Mouse (Mus musculus): ENCODE measurements around the gene Zbtb34. TPM values are rescaled to one million over a fixed set of nuclear protein-coding genes. Genes with fewer than 3 reads are reported as not detected.

Gene Zbtb34
- polyA plus RNA-seq, 1 experiment from 2014 or later = 1.1 TPM

DNA sequence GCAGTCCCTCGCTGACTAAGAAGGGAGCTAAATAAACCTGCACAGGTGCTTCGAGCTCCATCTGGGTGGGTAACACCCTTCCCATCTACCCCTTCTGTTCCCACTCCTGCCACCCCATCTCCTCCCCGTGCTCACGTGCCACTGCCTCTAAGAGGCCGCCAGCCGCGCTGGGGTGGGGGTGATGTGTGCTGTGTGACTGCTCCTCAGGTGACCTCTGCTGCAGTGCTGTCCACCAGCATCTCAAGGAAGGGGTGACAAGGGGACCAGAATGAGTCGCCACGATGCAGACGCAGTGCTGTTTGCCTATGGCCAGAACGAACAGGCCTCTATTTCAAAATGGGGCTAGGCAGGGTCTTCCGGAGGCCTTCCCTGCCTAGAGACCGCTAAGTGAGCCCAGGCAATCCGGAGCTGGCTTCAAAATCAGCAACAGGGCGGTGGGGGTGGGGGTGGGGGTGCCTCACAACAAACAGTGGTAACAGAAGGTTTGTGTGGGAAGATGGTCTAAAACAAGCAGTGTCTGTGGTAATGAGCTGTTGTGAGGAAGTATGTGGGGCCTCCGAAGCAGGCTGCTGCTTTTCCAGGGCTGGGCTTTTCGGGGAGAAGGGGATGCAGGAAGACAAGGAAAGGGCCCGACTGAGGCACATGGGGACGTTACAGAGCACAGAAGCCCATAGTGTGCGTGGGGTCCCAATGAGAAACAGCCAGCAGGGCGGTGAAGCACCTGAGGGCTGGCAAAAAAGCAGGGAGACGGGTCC is 18.2 kb upstream of the Zbtb34 start:
- Histone ChIP-seq H3K4me1 (ENCODE audit: insufficient read depth) (peaks cover 4% of the 10 kb centered on the region; the same call in 1 of the 2 replicates), H3K4me3 (ENCODE audit: low read depth, low read length) (no peak overlapping the region), H3K4me2 (ENCODE audit: low read depth, low read length) (no peak overlapping the region), H3K27me3 (ENCODE audit: insufficient read depth, low read length) (no peaks in the 10 kb centered on the region), H3K9ac (replicated peaks) (no peak overlapping the region), H3K27ac (ENCODE audit: low read depth) (no peak overlapping the region), H3K36me3 (replicated peaks; ENCODE audit: insufficient read depth, low read length) (peaks cover 26% of the 10 kb centered on the region), H3K9me3 (ENCODE audit: low read length) (no peaks in the 10 kb centered on the region)
- no peak for DNase-seq
- ATAC-seq = no peak
- WGBS (ENCODE audit: insufficient replicate concordance) = 91% methylated on average over 22 of the region's 22 CpGs
- TF ChIP-seq CTCF (IDR thresholded peaks at IDR 0.05; ENCODE audit: low read depth) (no peak), EP300 (IDR thresholded peaks at IDR 0.05; ENCODE audit: low read depth) (no peak)

- Histone ChIP-seq H3K27me3 (ENCODE audit: insufficient read depth, low read length) (no peaks in the 10 kb centered on the region), H3K4me1 (ENCODE audit: insufficient read depth) (peaks cover 4% of the 10 kb centered on the region; the same call in 1 of the 2 replicates), H3K4me2 (ENCODE audit: low read depth, low read length) (no peak overlapping the region), H3K4me3 (ENCODE audit: low read depth, low read length) (no peak overlapping the region), H3K27ac (ENCODE audit: low read depth) (no peak overlapping the region), H3K9me3 (ENCODE audit: low read length) (no peaks in the 10 kb centered on the region), H3K9ac (replicated peaks) (no peak overlapping the region), H3K36me3 (replicated peaks; ENCODE audit: insufficient read depth, low read length) (peaks cover 9% of the 10 kb centered on the region)
- ATAC-seq (peak; percentile 51), DNase-seq (no peak)
- TF ChIP-seq CTCF (IDR thresholded peaks at IDR 0.05; ENCODE audit: low read depth) (no peak), EP300 (IDR thresholded peaks at IDR 0.05; ENCODE audit: low read depth) (no peak)
- 36% methylated on average over 1 of the region's 1 CpGs for WGBS (ENCODE audit: insufficient replicate concordance)
Measured at GRCm38 (mm10) chr2:33446796-33447195, 15.7 kb upstream of the Zbtb34 start.

DNA sequence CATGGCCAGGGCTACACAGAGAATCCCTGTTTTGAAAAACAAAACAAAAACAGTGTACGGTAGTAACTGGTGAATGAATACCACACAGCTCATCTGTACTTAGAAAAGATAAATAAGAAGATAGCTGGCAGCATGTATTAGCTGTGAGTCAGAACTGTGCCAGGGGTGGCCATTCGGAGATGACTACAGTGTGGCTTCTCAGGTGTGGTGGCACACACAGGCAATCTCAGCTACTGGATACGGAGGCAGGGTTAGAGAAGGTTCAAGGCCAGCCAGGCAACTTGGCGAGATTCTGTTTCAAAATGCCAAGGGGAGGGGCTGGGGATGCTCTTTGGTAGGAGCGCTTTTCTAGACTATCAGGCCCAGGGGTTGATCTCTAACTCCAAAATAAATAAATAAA is 14.6 kb upstream of the Zbtb34 start:
- Histone ChIP-seq H3K9me3 (ENCODE audit: low read length) (no peaks in the 10 kb centered on the region), H3K36me3 (replicated peaks; ENCODE audit: insufficient read depth, low read length) (peaks cover 9% of the 10 kb centered on the region), H3K27me3 (ENCODE audit: insufficient read depth, low read length) (no peaks in the 10 kb centered on the region), H3K4me2 (ENCODE audit: low read depth, low read length) (no peak overlapping the region), H3K27ac (ENCODE audit: low read depth) (no peak overlapping the region), H3K9ac (replicated peaks) (no peak overlapping the region), H3K4me3 (ENCODE audit: low read depth, low read length) (no peak overlapping the region), H3K4me1 (ENCODE audit: insufficient read depth) (peaks cover 4% of the 10 kb centered on the region; the same call in 1 of the 2 replicates)
- ATAC-seq = no peak
- WGBS (ENCODE audit: insufficient replicate concordance) = 80% methylated on average over 5 of the region's 5 CpGs
- no peak for DNase-seq
- TF ChIP-seq CTCF (IDR thresholded peaks at IDR 0.05; ENCODE audit: low read depth) (no peak), EP300 (IDR thresholded peaks at IDR 0.05; ENCODE audit: low read depth) (no peak)

DNA sequence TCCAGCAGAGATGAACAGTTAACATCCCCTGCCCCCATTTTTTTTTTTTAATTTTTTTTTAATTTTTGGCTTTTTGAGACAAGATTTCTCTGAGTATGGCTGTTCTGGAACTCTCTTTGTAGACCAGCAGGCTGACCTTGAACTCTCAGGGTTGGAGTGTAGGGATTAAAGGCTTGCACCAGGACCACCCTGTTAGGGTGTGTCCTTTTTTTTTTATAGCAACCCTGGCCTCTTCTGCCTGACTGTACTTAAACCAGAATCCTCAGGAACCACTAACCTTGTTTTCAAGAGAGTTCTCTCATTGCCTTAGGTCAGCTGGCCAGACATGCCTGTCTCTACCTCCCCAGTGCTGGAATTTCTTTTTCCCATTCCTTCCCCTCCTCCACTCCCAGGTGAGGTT is 13.7 kb upstream of the Zbtb34 start:
- H3K9me3 ChIP-seq (ENCODE audit: low read length) = no peaks in the 10 kb centered on the region
- H3K4me1 ChIP-seq (ENCODE audit: insufficient read depth) = peaks cover 4% of the 10 kb centered on the region; the same call in 1 of the 2 replicates
- ATAC-seq (no peak), DNase-seq (no peak)
- H3K27me3 ChIP-seq (ENCODE audit: insufficient read depth, low read length) = no peaks in the 10 kb centered on the region
- H3K9ac ChIP-seq (replicated peaks) = no peak overlapping the region
- H3K4me2 ChIP-seq (ENCODE audit: low read depth, low read length) = no peak overlapping the region
- no peak overlapping the region for H3K27ac ChIP-seq (ENCODE audit: low read depth)
- no peak for TF ChIP-seq CTCF (IDR thresholded peaks at IDR 0.05; ENCODE audit: low read depth)
- no peak for TF ChIP-seq EP300 (IDR thresholded peaks at IDR 0.05; ENCODE audit: low read depth)
- H3K36me3 ChIP-seq (replicated peaks; ENCODE audit: insufficient read depth, low read length) = peaks cover 8% of the 10 kb centered on the region
- H3K4me3 ChIP-seq (ENCODE audit: low read depth, low read length) = no peak overlapping the region

- no peaks in the 10 kb centered on the region for H3K27me3 ChIP-seq (ENCODE audit: insufficient read depth, low read length)
- H3K4me2 ChIP-seq (ENCODE audit: low read depth, low read length) = no peak overlapping the region
- peak; percentile 73 for DNase-seq
- H3K36me3 ChIP-seq (replicated peaks; ENCODE audit: insufficient read depth, low read length) = peaks cover 4% of the 10 kb centered on the region
- 60% methylated on average over 5 of the region's 5 CpGs for WGBS (ENCODE audit: insufficient replicate concordance)
- no peak overlapping the region for H3K27ac ChIP-seq (ENCODE audit: low read depth)
- no peak overlapping the region for H3K9ac ChIP-seq (replicated peaks)
- H3K4me1 ChIP-seq (ENCODE audit: insufficient read depth) = peaks cover 4% of the 10 kb centered on the region; the same call in 1 of the 2 replicates
- ATAC-seq = peak; percentile 74
- no peaks in the 10 kb centered on the region for H3K9me3 ChIP-seq (ENCODE audit: low read length)
- no peak for TF ChIP-seq EP300 (IDR thresholded peaks at IDR 0.05; ENCODE audit: low read depth)
- TF ChIP-seq CTCF (IDR thresholded peaks at IDR 0.05; ENCODE audit: low read depth) = no peak
- no peak overlapping the region for H3K4me3 ChIP-seq (ENCODE audit: low read depth, low read length)
Measured at GRCm38 (mm10) chr2:33444358-33444757, 13.2 kb upstream of the Zbtb34 start.

DNA sequence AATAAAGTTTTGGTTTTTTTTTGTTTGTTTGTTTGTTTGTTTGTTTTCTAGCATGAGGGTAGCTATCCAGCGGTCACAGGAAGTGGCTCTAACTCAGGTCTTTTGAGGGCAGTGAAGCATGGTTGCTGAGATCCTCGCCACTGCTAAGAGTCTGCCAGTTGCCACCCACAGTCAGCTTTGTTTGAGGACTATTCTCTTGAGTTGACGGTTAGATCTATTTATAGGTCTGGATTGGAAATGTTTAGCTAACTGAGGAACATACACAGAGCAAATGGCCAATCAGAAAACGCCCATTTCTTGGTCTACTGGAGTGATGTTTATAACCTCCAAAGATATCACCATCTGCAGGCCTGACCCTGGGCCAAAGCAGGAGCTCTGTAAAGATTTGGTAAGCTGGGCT is 11.6 kb upstream of the Zbtb34 start:
- 36% methylated on average over 4 of the region's 4 CpGs for WGBS (ENCODE audit: insufficient replicate concordance)
- Histone ChIP-seq H3K9me3 (ENCODE audit: low read length) (no peaks in the 10 kb centered on the region), H3K4me2 (ENCODE audit: low read depth, low read length) (no peak overlapping the region), H3K4me1 (ENCODE audit: insufficient read depth) (peaks cover 4% of the 10 kb centered on the region; the same call in 1 of the 2 replicates), H3K9ac (replicated peaks) (no peak overlapping the region), H3K27me3 (ENCODE audit: insufficient read depth, low read length) (no peaks in the 10 kb centered on the region), H3K4me3 (ENCODE audit: low read depth, low read length) (no peak overlapping the region), H3K36me3 (replicated peaks; ENCODE audit: insufficient read depth, low read length) (no peaks in the 10 kb centered on the region), H3K27ac (ENCODE audit: low read depth) (no peak overlapping the region)
- no peak for ATAC-seq
- DNase-seq = no peak
- TF ChIP-seq EP300 (IDR thresholded peaks at IDR 0.05; ENCODE audit: low read depth) = no peak
- no peak for TF ChIP-seq CTCF (IDR thresholded peaks at IDR 0.05; ENCODE audit: low read depth)

Measured in liver, postnatal 0 days (tissue).